ENCODE assay signal across 13 mouse cellular contexts in genomic region chrX:58032622-58033021, GRCm38 (mm10). TPM values are rescaled to one million over a fixed set of nuclear protein-coding genes. Genes with fewer than 3 reads are reported as not detected.
DNase-seq lines count a peak whose midpoint lies in the region; ATAC-seq and TF ChIP-seq lines count a peak whose summit lies in the region.
"Had no signal": no experiment of that assay in that cellular context is flagged by ENCODE, and none has a peak within 500 bp of the region (broad histone marks: within the 10 kb centered on the region; RNA-seq: fewer than 3 reads in every experiment).

No protein-coding gene starts in this region.

- H3K27ac ChIP-seq in forebrain, embryonic 12.5 days, result peak overlapping the region; percentile 86
- H3K27ac ChIP-seq in hindbrain, postnatal 0 days, result peak overlapping the region; percentile 84; the same call in 1 of the 2 replicates
- peak overlapping the region; percentile 80 for H3K27ac ChIP-seq in midbrain, embryonic 16.5 days (ENCODE audit: low read length)

- H3K27me3 ChIP-seq in forebrain, embryonic 12.5 days, result peaks cover 12% of the 10 kb centered on the region
- no peaks in the 10 kb centered on the region for H3K27me3 ChIP-seq in hindbrain, postnatal 0 days (ENCODE audit: insufficient read depth, low read length)
- no peaks in the 10 kb centered on the region for H3K27me3 ChIP-seq in midbrain, embryonic 16.5 days (ENCODE audit: control insufficient read depth, insufficient read depth, low read depth, low read length)

- TF ChIP-seq POLR2A in brain, embryonic 14.5 days (IDR thresholded peaks at IDR 0.05; ENCODE audit: borderline replicate concordance, extremely low read depth, insufficient read depth, insufficient read length, poor library complexity, severe bottlenecking), result no peak

- TF ChIP-seq CTCF in brain, embryonic 14.5 days (IDR thresholded peaks at IDR 0.05; ENCODE audit: borderline replicate concordance, extremely low read depth, insufficient read depth, insufficient read length), result no peak
- TF ChIP-seq CTCF in hindbrain, postnatal 0 days (IDR thresholded peaks at IDR 0.05; ENCODE audit: low read depth), result no peak

- peak overlapping the region; percentile 72 for H3K9ac ChIP-seq in forebrain, embryonic 12.5 days
- H3K9ac ChIP-seq in hindbrain, postnatal 0 days (replicated peaks; ENCODE audit: low read length), result peak overlapping the region; percentile 62; the same call in 1 of the 2 replicates
- H3K9ac ChIP-seq in midbrain, embryonic 16.5 days (ENCODE audit: low read depth, low read length), result peak overlapping the region; percentile 46

- no peaks in the 10 kb centered on the region for H3K4me1 ChIP-seq in forebrain, embryonic 12.5 days
- no peaks in the 10 kb centered on the region for H3K4me1 ChIP-seq in hindbrain, postnatal 0 days (ENCODE audit: insufficient read depth, low read length)
- H3K4me1 ChIP-seq in midbrain, embryonic 16.5 days (ENCODE audit: control insufficient read depth, insufficient read depth, low read length), result no peaks in the 10 kb centered on the region

- H3K9me3 ChIP-seq in forebrain, embryonic 12.5 days, result no peaks in the 10 kb centered on the region
- no peaks in the 10 kb centered on the region for H3K9me3 ChIP-seq in hindbrain, postnatal 0 days (ENCODE audit: low read length)
- no peaks in the 10 kb centered on the region for H3K9me3 ChIP-seq in midbrain, embryonic 16.5 days (replicated peaks; ENCODE audit: control insufficient read depth, low read length, poor library complexity, severe bottlenecking)

- H3K4me3 ChIP-seq in forebrain, embryonic 12.5 days (replicated peaks), result peak overlapping the region; percentile 52
- peak overlapping the region; percentile 45 for H3K4me3 ChIP-seq in hindbrain, postnatal 0 days (ENCODE audit: low read length)
- H3K4me3 ChIP-seq in midbrain, embryonic 16.5 days (ENCODE audit: low read depth, low read length), result peak overlapping the region; percentile 47
- H3K4me3 ChIP-seq: megakaryocyte, embryonic 14.5 days had no signal

- no peak for ATAC-seq in forebrain, embryonic 12.5 days (ENCODE audit: low FRiP score)
- no peak for ATAC-seq in hindbrain, postnatal 0 days
- no peak for ATAC-seq in midbrain, embryonic 16.5 days
- no peak for ATAC-seq in granulocyte monocyte progenitor cell, adult 5-6 weeks (replicated peaks; ENCODE audit: poor library complexity, severe bottlenecking)

- peak overlapping the region; percentile 60 for H3K4me2 ChIP-seq in forebrain, embryonic 12.5 days
- H3K4me2 ChIP-seq in hindbrain, postnatal 0 days (ENCODE audit: low read depth, low read length), result peak overlapping the region; percentile 56
- peak overlapping the region; percentile 49 for H3K4me2 ChIP-seq in midbrain, embryonic 16.5 days (ENCODE audit: low read length)

- no peaks in the 10 kb centered on the region for H3K36me3 ChIP-seq in forebrain, embryonic 12.5 days (replicated peaks)
- no peaks in the 10 kb centered on the region for H3K36me3 ChIP-seq in hindbrain, postnatal 0 days (ENCODE audit: insufficient read depth, low read length)
- H3K36me3 ChIP-seq in midbrain, embryonic 16.5 days (ENCODE audit: control insufficient read depth, insufficient read depth, low read length), result no peaks in the 10 kb centered on the region

- 17% methylated on average over 7 of the region's 7 CpGs for WGBS in forebrain, embryonic 12.5 days
- 27% methylated on average over 7 of the region's 7 CpGs for WGBS in hindbrain, postnatal 0 days
- WGBS in midbrain, embryonic 16.5 days, result 22% methylated on average over 7 of the region's 7 CpGs

- DNase-seq in brain, embryonic 14.5 days (ENCODE audit: low read depth), result peak; percentile 24
- DNase-seq in hindbrain, postnatal 0 days (ENCODE audit: low spot score), result no peak
- DNase-seq in kidney, postnatal 10 days, result no peak
- DNase-seq in layer of hippocampus, adult 9-10 months (ENCODE audit: low spot score), result no peak
- DNase-seq: heart, adult 11 months; thymus, postnatal 25 days had no signal

RNA-seq across cellular contexts. Expression of gene Zic3, which starts 10.1 kb away (rescaled TPM):
- 21.8 and 33.6 TPM in 2 replicates for polyA plus RNA-seq in brain, embryonic 14.5 days (2012; rRNA removed)
- 27.5 and 33.0 TPM in 2 replicates for polyA plus RNA-seq in forebrain, embryonic 12.5 days (2016; fragmentation: Nextera tagmentation; extraction: Ambion mirVana)
- total RNA-seq in hindbrain, postnatal 0 days (2014; rRNA removed), result 17.1 and 31.4 TPM in 2 replicates
- 15.7 and 15.8 TPM in 2 replicates for polyA plus RNA-seq in hindbrain, postnatal 0 days (2015; fragmentation: Nextera tagmentation; extraction: Ambion mirVana)
- polyA plus RNA-seq in midbrain, embryonic 16.5 days (2015; fragmentation: Nextera tagmentation; extraction: Ambion mirVana), result 15.7 and 27.5 TPM in 2 replicates
- total RNA-seq in granulocyte monocyte progenitor cell, adult 5-6 weeks (2014; fragmentation: Nextera tagmentation), result not detected in 2 replicates
- total RNA-seq in granulocyte monocyte progenitor cell, adult 5-6 weeks (2017), result not detected in 2 replicates
- total RNA-seq: heart, postnatal 25 days had no signal
- polyA plus RNA-seq: kidney, embryonic 14.5 days; liver, embryonic 16.5 days had no signal
